Mouse (Mus musculus) CH12.LX (cell line): ENCODE data around the gene Slc48a1.

Experiments used
- CHD1 ChIP-seq: IDR thresholded peaks from 2 replicates; pipeline ENCODE4 v1.6.1; 2012; ENCODE audit warnings: low read depth, low read length, improper control_type of control experiment, inconsistent platforms
- CTCF ChIP-seq, 2 experiments: IDR thresholded peaks in 1 of 2; conservative IDR thresholded peaks in 1 of 2; 2 replicates each; pipeline ENCODE4 v1.5.1; 2011 to 2012; ENCODE audit warnings: low read depth in 2 of 2, low read length in 2 of 2, improper control_type of control experiment in 1 of 2, inconsistent platforms in 1 of 2, mild to moderate bottlenecking in 1 of 2, moderate library complexity in 1 of 2
- ELF1 ChIP-seq: IDR thresholded peaks from 2 replicates; pipeline ENCODE4 v1.6.1; 2014; ENCODE audit warnings: low read depth, mild to moderate bottlenecking, inconsistent platforms, low read length, improper control_type of control experiment
- EP300 ChIP-seq: IDR thresholded peaks from 2 replicates; pipeline ENCODE4 v1.6.1; 2011; ENCODE audit warnings: low read length, improper control_type of control experiment
- HCFC1 ChIP-seq: IDR thresholded peaks from 2 replicates; pipeline ENCODE4 v1.6.1; 2012; ENCODE audit warnings: low read depth, mild to moderate bottlenecking, inconsistent platforms, low read length, improper control_type of control experiment
- MAZ ChIP-seq: IDR thresholded peaks from 2 replicates; pipeline ENCODE4 v1.6.1; 2012; ENCODE audit warnings: low read depth, mild to moderate bottlenecking, inconsistent platforms, low read length, improper control_type of control experiment, moderate library complexity
- POLR2A ChIP-seq: IDR thresholded peaks from 2 replicates; pipeline ENCODE4 v1.6.1; 2011; ENCODE audit warnings: low read depth, mild to moderate bottlenecking, improper control_type of control experiment, low read length
- RAD21 ChIP-seq: IDR thresholded peaks from 2 replicates; pipeline ENCODE4 v1.6.1; 2011; ENCODE audit warnings: low read depth, mild to moderate bottlenecking, low read length, improper control_type of control experiment, moderate library complexity
- RCOR1 ChIP-seq: conservative IDR thresholded peaks from 2 replicates; pipeline ENCODE4 v1.6.1; 2012; ENCODE audit warnings: low read depth, mild to moderate bottlenecking, inconsistent platforms, low read length, improper control_type of control experiment
- USF1 ChIP-seq: IDR thresholded peaks from 2 replicates; pipeline ENCODE4 v1.6.1; 2014; ENCODE audit warnings: low read depth, mild to moderate bottlenecking, inconsistent platforms, low read length, improper control_type of control experiment
- ZKSCAN1 ChIP-seq: IDR thresholded peaks from 2 replicates; pipeline ENCODE4 v1.6.1; 2012; ENCODE audit warnings: low read depth, inconsistent platforms, low read length, improper control_type of control experiment, borderline replicate concordance
- ZNF384 ChIP-seq: IDR thresholded peaks from 2 replicates; pipeline ENCODE4 v1.6.1; 2012; ENCODE audit warnings: low read depth, low read length, improper control_type of control experiment, inconsistent platforms

GRCm38 (mm10) chr15:97795559-97796235 lies 17.4 kb downstream of the Slc48a1 start:
- no peak for TF ChIP-seq EP300
- TF ChIP-seq USF1: no peak
- TF ChIP-seq MAZ: no peak
- TF ChIP-seq POLR2A: no peak
- no peak for TF ChIP-seq CHD1
- TF ChIP-seq CTCF (conservative IDR thresholded peaks at IDR 0.05 in 1 of 2, IDR thresholded peaks at IDR 0.05 in 1 of 2; ENCODE audit: low read depth in 2 of 2, low read length in 2 of 2): no peak
- no peak for TF ChIP-seq ZNF384
- TF ChIP-seq HCFC1: no peak
- TF ChIP-seq ZKSCAN1: no peak
- no peak for TF ChIP-seq ELF1
- TF ChIP-seq RAD21: no peak
- TF ChIP-seq RCOR1: no peak
